Mouse (Mus musculus) lung, postnatal 0 days (tissue): ENCODE results near the gene Lhfpl2. TPM values are rescaled to one million over a fixed set of nuclear protein-coding genes. Genes with fewer than 3 reads are reported as not detected.

Source experiments
- ATAC-seq: fragments of 200-750 bp; cut with Nextera tagmentation; 2 replicates; pipeline ENCODE4 v1.8.0; 2017; ENCODE audit warnings: moderate library complexity
- DNase-seq: peaks from one replicate; pipeline ENCODE4 v3.0.0-alpha.2; 2016; ENCODE audit warnings: low spot score
- H3K27ac ChIP-seq: fragments of 300-500 bp; sonication (generic); 2 replicates; pipeline ENCODE4 v1.5.1; 2014; ENCODE audit warnings: antibody characterized with exemption, mild to moderate bottlenecking, low read length, mixed read lengths
- H3K27me3 ChIP-seq: fragments of 300-500 bp; sonication (generic); replicated peaks from 2 replicates; pipeline ENCODE4 v1.6.1; 2014; ENCODE audit warnings: low read length, mixed read lengths; ENCODE audit not compliant: insufficient read depth
- H3K36me3 ChIP-seq: fragments of 300-500 bp; sonication (generic); 2 replicates; pipeline ENCODE4 v1.6.1; 2014; ENCODE audit warnings: low read length, mixed read lengths; ENCODE audit not compliant: insufficient read depth
- H3K4me1 ChIP-seq: fragments of 300-500 bp; sonication (generic); 2 replicates; pipeline ENCODE4 v1.6.1; 2014; ENCODE audit warnings: antibody characterized with exemption, low read depth, low read length, mixed read lengths; ENCODE audit not compliant: insufficient read depth
- H3K4me2 ChIP-seq: fragments of 300-500 bp; sonication (generic); replicated peaks from 2 replicates; pipeline ENCODE4 v1.6.1; 2014; ENCODE audit warnings: low read depth, mild to moderate bottlenecking, low read length, moderate library complexity, mixed read lengths
- H3K4me3 ChIP-seq: fragments of 300-500 bp; sonication (generic); 2 replicates; pipeline ENCODE4 v1.5.1; 2014; ENCODE audit warnings: low read depth, low read length
- H3K9ac ChIP-seq: fragments of 300-500 bp; sonication (generic); replicated peaks from 2 replicates; pipeline ENCODE4 v1.6.1; 2014; ENCODE audit warnings: low read depth, mild to moderate bottlenecking
- H3K9me3 ChIP-seq: fragments of 300-500 bp; sonication (generic); 2 replicates; pipeline ENCODE4 v1.6.1; 2016; ENCODE audit warnings: low read length, mixed read lengths
- CTCF ChIP-seq: IDR thresholded peaks from 2 replicates; pipeline ENCODE4 v1.5.1; 2016; ENCODE audit warnings: antibody characterized with exemption, mild to moderate bottlenecking
- EP300 ChIP-seq: IDR thresholded peaks from 2 replicates; pipeline ENCODE4 v1.6.1; 2016; ENCODE audit warnings: antibody characterized with exemption, mild to moderate bottlenecking, control low read depth
- WGBS: fragments of 180-500 bp; shearing (Covaris S2); extraction: QIAGEN DNeasy Blood & Tissue Kit; methylation state at CpG from one replicate; pipeline ENCODE4 v1.1.7; 2014; 5-methylcytosine and 5-hydroxymethylcytosine counted together
- polyA plus RNA-seq: library from polyadenylated mRNA; unstranded; fragments of >200 nt; fragmentation: Nextera tagmentation; extraction: Ambion mirVana; gene quantifications from 2 replicates; pipeline ENCODE4 v1.2.1, GENCODE M21; 2015

Lhfpl2 gene
- polyA plus RNA-seq, 1 experiment from 2014 or later, result 19.9 TPM

- 53% methylated on average over 3 of the region's 3 CpGs for WGBS
- DNase-seq, result no peak
- Histone ChIP-seq H3K4me3 (no peak overlapping the region), H3K9me3 (no peaks in the 10 kb centered on the region), H3K4me2 (no peak overlapping the region), H3K4me1 (peaks cover 14% of the 10 kb centered on the region), H3K36me3 (no peaks in the 10 kb centered on the region), H3K27ac (no peak overlapping the region), H3K9ac (no peak overlapping the region), H3K27me3 (no peaks in the 10 kb centered on the region)
- TF ChIP-seq EP300 (no peak), CTCF (no peak)
- ATAC-seq, result no peak
Measured at GRCm38 (mm10) chr13:94070927-94071326, 13.3 kb downstream of the Lhfpl2 start.

GRCm38 (mm10) chr13:94073046-94073715 lies 15.6 kb downstream of the Lhfpl2 start:
- DNase-seq (peak; percentile 52), ATAC-seq (peak; percentile 61)
- H3K27me3 ChIP-seq, result no peaks in the 10 kb centered on the region
- peaks cover 9% of the 10 kb centered on the region; the same call in 1 of the 2 replicates for H3K4me1 ChIP-seq
- H3K4me3 ChIP-seq, result no peak overlapping the region
- H3K9ac ChIP-seq, result no peak overlapping the region
- H3K36me3 ChIP-seq, result no peaks in the 10 kb centered on the region
- WGBS, result 28% methylated on average over 9 of the region's 9 CpGs
- H3K4me2 ChIP-seq, result no peak overlapping the region
- H3K27ac ChIP-seq, result peak overlapping the region; percentile 63; the same call in 1 of the 2 replicates
- no peak for TF ChIP-seq CTCF
- TF ChIP-seq EP300, result no peak
- no peaks in the 10 kb centered on the region for H3K9me3 ChIP-seq

GRCm38 (mm10) chr13:94073716-94074115 lies 16.1 kb downstream of the Lhfpl2 start:
- DNase-seq (no peak), ATAC-seq (no peak)
- TF ChIP-seq CTCF, result no peak
- no peak for TF ChIP-seq EP300
- Histone ChIP-seq H3K4me2 (no peak overlapping the region), H3K27me3 (no peaks in the 10 kb centered on the region), H3K36me3 (no peaks in the 10 kb centered on the region), H3K4me3 (no peak overlapping the region), H3K27ac (peak overlapping the region; percentile 63), H3K9me3 (no peaks in the 10 kb centered on the region), H3K4me1 (peaks cover 9% of the 10 kb centered on the region; the same call in 1 of the 2 replicates), H3K9ac (no peak overlapping the region)
- WGBS, result 64% methylated on average over 5 of the region's 5 CpGs

- Histone ChIP-seq H3K4me3 (no peak overlapping the region), H3K27me3 (no peaks in the 10 kb centered on the region), H3K4me2 (no peak overlapping the region), H3K4me1 (peaks cover 9% of the 10 kb centered on the region; the same call in 1 of the 2 replicates), H3K36me3 (no peaks in the 10 kb centered on the region), H3K27ac (no peak overlapping the region), H3K9me3 (no peaks in the 10 kb centered on the region), H3K9ac (no peak overlapping the region)
- TF ChIP-seq EP300 (no peak), CTCF (no peak)
- DNase-seq, result no peak
- WGBS, result 38% methylated on average over 1 of the region's 1 CpGs
- no peak for ATAC-seq
Measured at GRCm38 (mm10) chr13:94075181-94075580, 17.6 kb downstream of the Lhfpl2 start.

- no peak overlapping the region for H3K4me3 ChIP-seq
- no peak overlapping the region for H3K27ac ChIP-seq
- H3K4me2 ChIP-seq, result no peak overlapping the region
- H3K9me3 ChIP-seq, result no peaks in the 10 kb centered on the region
- TF ChIP-seq EP300 (no peak), CTCF (no peak)
- no peak overlapping the region for H3K9ac ChIP-seq
- ATAC-seq (no peak), DNase-seq (no peak)
- H3K27me3 ChIP-seq, result no peaks in the 10 kb centered on the region
- H3K36me3 ChIP-seq, result no peaks in the 10 kb centered on the region
- H3K4me1 ChIP-seq, result peaks cover 9% of the 10 kb centered on the region; the same call in 1 of the 2 replicates
- 56% methylated on average over 14 of the region's 14 CpGs for WGBS
Measured at GRCm38 (mm10) chr13:94077136-94078018, 19.8 kb downstream of the Lhfpl2 start.

- TF ChIP-seq EP300, result no peak
- no peak for TF ChIP-seq CTCF
- WGBS, result 43% methylated on average over 8 of the region's 8 CpGs
- H3K36me3 ChIP-seq, result no peaks in the 10 kb centered on the region
- H3K27ac ChIP-seq, result no peak overlapping the region
- no peak overlapping the region for H3K4me2 ChIP-seq
- no peak overlapping the region for H3K4me3 ChIP-seq
- DNase-seq (no peak), ATAC-seq (no peak)
- H3K4me1 ChIP-seq, result no peaks in the 10 kb centered on the region
- no peak overlapping the region for H3K9ac ChIP-seq
- H3K9me3 ChIP-seq, result no peaks in the 10 kb centered on the region
- H3K27me3 ChIP-seq, result no peaks in the 10 kb centered on the region
Measured at GRCm38 (mm10) chr13:94083196-94083595, 25.6 kb downstream of the Lhfpl2 start.
